Mouse (Mus musculus): ENCODE measurements around the gene Tbx2. TPM values are rescaled to one million over a fixed set of nuclear protein-coding genes. Genes with fewer than 3 reads are reported as not detected.
A peak's percentile ranks its signal among the peaks of the same experiment; 100 is the strongest.

The Tbx2 gene
- polyA plus RNA-seq, 1 experiment from 2014 or later = 0.83 TPM

DNA sequence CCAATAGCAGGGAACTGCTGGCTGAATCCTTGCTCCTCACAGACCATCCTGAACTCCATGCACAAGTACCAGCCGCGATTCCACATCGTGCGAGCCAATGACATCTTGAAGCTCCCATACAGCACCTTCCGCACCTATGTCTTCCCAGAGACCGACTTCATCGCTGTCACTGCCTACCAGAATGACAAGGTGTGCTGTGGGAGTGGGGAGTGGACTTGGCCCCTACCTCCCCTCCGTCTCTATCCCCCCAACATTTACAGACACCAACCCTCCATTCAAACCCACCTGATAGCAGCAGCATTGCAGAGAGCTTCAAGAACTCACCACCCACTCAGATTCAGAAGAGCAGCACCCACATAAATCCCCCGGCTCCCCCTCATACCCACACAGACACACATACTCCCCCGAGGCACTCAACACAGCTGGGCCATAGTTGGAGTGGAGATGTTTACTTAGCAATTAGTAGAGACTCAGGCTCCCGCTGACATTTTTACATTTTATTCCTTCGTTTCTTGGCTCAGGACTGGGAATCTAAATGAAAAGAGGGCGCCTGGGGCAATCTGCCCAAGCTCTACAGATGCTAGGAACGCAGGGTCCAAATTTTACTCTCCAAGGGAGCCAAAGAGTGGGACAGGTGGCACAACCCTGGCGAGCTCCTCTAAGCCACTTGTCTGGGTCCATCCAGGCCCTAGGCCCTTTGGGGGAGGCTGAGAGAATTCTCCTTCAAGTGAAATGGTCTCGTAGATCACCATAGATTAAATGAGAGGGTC lies 3.6 kb downstream of the Tbx2 start:
- H3K9me3 ChIP-seq (ENCODE audit: control insufficient read depth, low read length) = no peaks in the 10 kb centered on the region
- 2% methylated on average over 16 of the region's 16 CpGs for WGBS
- no peak overlapping the region for H3K27ac ChIP-seq (replicated peaks; ENCODE audit: low read depth, low read length)
- no peak overlapping the region for H3K4me3 ChIP-seq (replicated peaks; ENCODE audit: low read depth, low read length)
- ATAC-seq (ENCODE audit: low FRiP score, low TSS enrichment) (no peak), DNase-seq (peak; percentile 42)
- H3K4me2 ChIP-seq (ENCODE audit: low read length) = no peak overlapping the region
- H3K9ac ChIP-seq (replicated peaks; ENCODE audit: low read length) = no peak overlapping the region
- peaks cover 86% of the 10 kb centered on the region for H3K27me3 ChIP-seq (ENCODE audit: control insufficient read depth, insufficient read depth, low read length)
- H3K36me3 ChIP-seq (ENCODE audit: control insufficient read depth, insufficient read depth, low read length) = no peaks in the 10 kb centered on the region
- peaks cover 14% of the 10 kb centered on the region; the same call in 1 of the 2 replicates for H3K4me1 ChIP-seq (ENCODE audit: control insufficient read depth, insufficient read depth, low read length)

DNA sequence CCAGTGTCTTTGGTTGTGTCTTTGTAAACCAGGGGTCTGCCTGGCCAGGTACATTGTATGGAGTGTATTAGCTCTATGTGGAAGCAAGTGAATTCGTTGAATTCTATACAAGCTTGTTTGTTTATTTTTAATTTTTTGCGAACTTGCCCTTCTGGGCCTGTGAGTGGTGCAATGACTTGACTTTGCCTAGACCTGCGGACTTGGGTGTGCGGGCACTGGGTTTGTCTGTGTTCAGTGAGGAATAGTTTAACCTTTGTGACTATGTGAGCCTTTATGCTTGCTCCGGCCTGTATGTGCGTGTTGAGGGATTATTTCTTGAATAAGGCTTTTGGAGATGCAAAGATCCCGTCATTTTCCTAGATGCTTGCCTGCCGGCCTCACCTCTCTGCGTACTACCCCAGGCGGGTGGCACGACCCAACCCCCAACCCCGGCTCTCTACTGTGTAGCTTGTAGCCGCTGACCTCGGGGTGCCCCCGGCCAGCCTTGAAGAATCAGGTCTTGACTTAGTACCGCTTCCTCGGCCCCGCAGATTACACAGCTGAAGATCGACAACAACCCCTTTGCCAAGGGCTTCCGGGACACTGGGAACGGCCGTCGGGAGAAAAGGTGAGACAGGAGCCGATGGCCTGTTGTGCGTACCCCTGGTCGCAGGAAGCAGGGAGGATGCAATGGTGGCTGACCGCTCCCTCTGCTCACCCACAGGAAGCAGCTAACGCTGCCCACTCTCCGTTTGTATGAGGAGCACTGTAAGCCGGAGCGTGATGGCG lies 4.4 kb downstream of the Tbx2 start:
- no peak overlapping the region for H3K4me2 ChIP-seq (ENCODE audit: low read length)
- no peak overlapping the region for H3K27ac ChIP-seq (replicated peaks; ENCODE audit: low read depth, low read length)
- H3K9me3 ChIP-seq (ENCODE audit: control insufficient read depth, low read length) = no peaks in the 10 kb centered on the region
- H3K4me1 ChIP-seq (ENCODE audit: control insufficient read depth, insufficient read depth, low read length) = peaks cover 16% of the 10 kb centered on the region; the same call in 1 of the 2 replicates
- peaks cover 87% of the 10 kb centered on the region for H3K27me3 ChIP-seq (ENCODE audit: control insufficient read depth, insufficient read depth, low read length)
- H3K36me3 ChIP-seq (ENCODE audit: control insufficient read depth, insufficient read depth, low read length) = no peaks in the 10 kb centered on the region
- H3K9ac ChIP-seq (replicated peaks; ENCODE audit: low read length) = no peak overlapping the region
- 1% methylated on average over 32 of the region's 32 CpGs for WGBS
- no peak for ATAC-seq (ENCODE audit: low FRiP score, low TSS enrichment)
- no peak overlapping the region for H3K4me3 ChIP-seq (replicated peaks; ENCODE audit: low read depth, low read length)
- DNase-seq = peak; percentile 36

DNA sequence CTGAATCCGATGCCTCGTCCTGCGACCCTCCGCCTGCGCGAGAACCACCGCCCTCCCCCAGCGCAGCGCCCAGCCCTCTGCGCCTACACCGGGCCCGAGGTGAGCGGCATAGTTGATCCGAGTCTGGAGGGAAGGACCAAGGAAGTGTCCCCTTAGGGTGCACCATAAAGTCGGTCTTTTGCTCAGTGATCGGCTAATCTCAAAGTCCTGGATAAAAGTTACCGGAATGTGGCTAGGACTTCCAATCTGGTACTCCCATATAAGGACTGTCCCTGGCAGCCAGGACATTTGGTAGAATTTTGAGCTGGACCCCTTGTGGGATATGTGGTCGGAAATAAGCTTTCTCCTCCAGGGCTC lies 4.9 kb downstream of the Tbx2 start:
- peaks cover 14% of the 10 kb centered on the region; the same call in 1 of the 2 replicates for H3K4me1 ChIP-seq (ENCODE audit: control insufficient read depth, insufficient read depth, low read length)
- H3K4me3 ChIP-seq (replicated peaks; ENCODE audit: low read depth, low read length) = no peak overlapping the region

DNA sequence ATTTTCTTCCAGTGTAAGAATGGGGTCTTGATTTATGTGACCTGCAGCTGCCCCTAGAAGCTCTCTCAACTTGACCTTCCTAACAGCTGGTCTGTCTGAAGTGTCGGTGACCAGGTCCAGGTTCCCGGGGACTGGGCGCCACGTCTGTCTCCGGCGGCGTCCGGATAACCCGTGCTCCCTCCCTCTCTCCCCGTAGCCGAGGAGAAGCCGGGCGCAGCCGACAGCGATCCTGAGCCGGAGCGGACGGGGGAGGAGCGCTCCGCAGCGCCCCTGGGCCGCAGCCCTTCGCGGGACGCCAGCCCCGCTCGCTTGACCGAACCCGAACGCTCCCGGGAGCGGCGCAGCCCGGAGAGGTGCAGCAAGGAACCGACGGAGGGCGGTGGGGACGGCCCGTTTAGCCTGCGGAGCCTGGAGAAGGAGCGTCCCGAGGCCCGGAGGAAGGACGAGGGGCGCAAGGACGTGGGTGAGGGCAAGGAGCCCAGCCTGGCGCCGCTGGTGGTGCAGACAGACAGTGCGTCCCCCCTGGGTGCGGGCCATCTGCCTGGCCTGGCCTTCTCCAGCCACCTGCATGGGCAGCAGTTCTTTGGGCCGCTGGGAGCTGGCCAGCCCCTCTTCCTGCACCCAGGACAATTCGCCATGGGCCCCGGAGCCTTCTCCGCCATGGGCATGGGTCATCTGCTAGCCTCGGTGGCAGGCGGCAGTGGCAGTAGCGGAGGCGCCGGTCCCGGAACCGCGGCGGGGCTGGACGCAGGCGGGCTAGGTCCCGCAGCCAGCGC lies 5.5 kb downstream of the Tbx2 start:
- no peaks in the 10 kb centered on the region for H3K36me3 ChIP-seq (ENCODE audit: control insufficient read depth, insufficient read depth, low read length)
- peaks cover 9% of the 10 kb centered on the region; the same call in 1 of the 2 replicates for H3K4me1 ChIP-seq (ENCODE audit: control insufficient read depth, insufficient read depth, low read length)
- H3K4me2 ChIP-seq (ENCODE audit: low read length) = peak overlapping the region; percentile 24; the same call in 1 of the 2 replicates
- 1% methylated on average over 67 of the region's 67 CpGs for WGBS
- H3K27me3 ChIP-seq (ENCODE audit: control insufficient read depth, insufficient read depth, low read length) = peaks cover 90% of the 10 kb centered on the region
- peak; percentile 41 for DNase-seq
- no peak for ATAC-seq (ENCODE audit: low FRiP score, low TSS enrichment)
- no peak overlapping the region for H3K27ac ChIP-seq (replicated peaks; ENCODE audit: low read depth, low read length)
- H3K9ac ChIP-seq (replicated peaks; ENCODE audit: low read length) = peak overlapping the region; percentile 16; the same call in 1 of the 2 replicates
- H3K9me3 ChIP-seq (ENCODE audit: control insufficient read depth, low read length) = no peaks in the 10 kb centered on the region
- peak overlapping the region; percentile 14; the same call in 1 of the 2 replicates for H3K4me3 ChIP-seq (replicated peaks; ENCODE audit: low read depth, low read length)

More for the DNA sequence above, 4.9 kb downstream of the Tbx2 start:
- peaks cover 87% of the 10 kb centered on the region for H3K27me3 ChIP-seq (ENCODE audit: control insufficient read depth, insufficient read depth, low read length)
- DNase-seq (peak; percentile 35), ATAC-seq (ENCODE audit: low FRiP score, low TSS enrichment) (no peak)
- no peak overlapping the region for H3K4me2 ChIP-seq (ENCODE audit: low read length)
- WGBS = under 1% methylated on average over 18 of the region's 18 CpGs
- no peak overlapping the region for H3K9ac ChIP-seq (replicated peaks; ENCODE audit: low read length)
- no peaks in the 10 kb centered on the region for H3K36me3 ChIP-seq (ENCODE audit: control insufficient read depth, insufficient read depth, low read length)
- no peaks in the 10 kb centered on the region for H3K9me3 ChIP-seq (ENCODE audit: control insufficient read depth, low read length)
- H3K27ac ChIP-seq (replicated peaks; ENCODE audit: low read depth, low read length) = no peak overlapping the region

DNA sequence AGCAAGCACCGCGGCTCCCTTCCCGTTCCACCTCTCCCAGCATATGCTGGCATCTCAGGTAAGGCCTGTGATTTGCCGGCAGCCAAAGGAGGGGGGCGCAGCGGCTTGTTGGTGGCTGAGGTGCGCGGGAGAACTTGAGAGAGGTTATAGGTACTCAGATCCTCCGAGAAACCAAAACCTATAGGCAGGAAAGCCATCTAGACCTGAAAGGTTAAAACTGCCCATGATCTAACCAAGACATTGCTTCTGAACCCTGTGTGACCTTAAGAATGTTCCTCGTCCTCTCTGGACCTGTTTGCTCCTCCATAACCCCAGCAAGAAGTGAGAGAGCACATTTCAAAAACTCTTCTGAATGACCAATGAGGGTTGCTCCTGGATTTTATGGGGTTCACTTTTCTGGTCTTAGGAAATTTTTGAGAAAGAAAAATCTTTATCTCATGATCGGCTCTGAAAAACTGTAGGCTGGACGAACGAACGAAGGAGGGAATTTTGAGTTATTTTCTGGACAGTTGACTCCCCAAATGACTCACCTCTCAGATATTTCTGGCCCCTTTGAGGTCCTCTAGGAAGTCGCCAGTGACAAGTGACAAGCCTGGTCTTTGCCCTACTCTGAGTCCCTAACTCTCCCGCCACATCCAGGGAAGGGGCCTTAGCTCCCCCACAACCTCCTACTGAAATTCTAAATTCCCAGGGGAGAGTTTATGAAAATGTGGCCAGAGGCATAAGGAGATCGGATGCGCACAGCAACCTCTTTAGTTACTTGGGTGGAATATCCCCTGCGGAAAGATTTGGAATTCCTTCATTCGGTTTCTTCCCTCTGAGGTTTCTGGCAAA lies 6.3 kb downstream of the Tbx2 start:
- Histone ChIP-seq H3K27me3 (ENCODE audit: control insufficient read depth, insufficient read depth, low read length) (peaks cover 98% of the 10 kb centered on the region), H3K4me1 (ENCODE audit: control insufficient read depth, insufficient read depth, low read length) (0 out of 2 replicates have a peak, but pooled peaks cover 4% of the 10 kb centered on the region), H3K27ac (replicated peaks; ENCODE audit: low read depth, low read length) (no peak overlapping the region), H3K4me2 (ENCODE audit: low read length) (no peak overlapping the region), H3K9me3 (ENCODE audit: control insufficient read depth, low read length) (no peaks in the 10 kb centered on the region), H3K36me3 (ENCODE audit: control insufficient read depth, insufficient read depth, low read length) (no peaks in the 10 kb centered on the region), H3K9ac (replicated peaks; ENCODE audit: low read length) (no peak overlapping the region), H3K4me3 (replicated peaks; ENCODE audit: low read depth, low read length) (0 out of 2 replicates have a peak overlapping the region, but pooled peaks have one; percentile 14)
- ATAC-seq (ENCODE audit: low FRiP score, low TSS enrichment) (no peak), DNase-seq (no peak)
- WGBS = 2% methylated on average over 20 of the region's 20 CpGs

DNA sequence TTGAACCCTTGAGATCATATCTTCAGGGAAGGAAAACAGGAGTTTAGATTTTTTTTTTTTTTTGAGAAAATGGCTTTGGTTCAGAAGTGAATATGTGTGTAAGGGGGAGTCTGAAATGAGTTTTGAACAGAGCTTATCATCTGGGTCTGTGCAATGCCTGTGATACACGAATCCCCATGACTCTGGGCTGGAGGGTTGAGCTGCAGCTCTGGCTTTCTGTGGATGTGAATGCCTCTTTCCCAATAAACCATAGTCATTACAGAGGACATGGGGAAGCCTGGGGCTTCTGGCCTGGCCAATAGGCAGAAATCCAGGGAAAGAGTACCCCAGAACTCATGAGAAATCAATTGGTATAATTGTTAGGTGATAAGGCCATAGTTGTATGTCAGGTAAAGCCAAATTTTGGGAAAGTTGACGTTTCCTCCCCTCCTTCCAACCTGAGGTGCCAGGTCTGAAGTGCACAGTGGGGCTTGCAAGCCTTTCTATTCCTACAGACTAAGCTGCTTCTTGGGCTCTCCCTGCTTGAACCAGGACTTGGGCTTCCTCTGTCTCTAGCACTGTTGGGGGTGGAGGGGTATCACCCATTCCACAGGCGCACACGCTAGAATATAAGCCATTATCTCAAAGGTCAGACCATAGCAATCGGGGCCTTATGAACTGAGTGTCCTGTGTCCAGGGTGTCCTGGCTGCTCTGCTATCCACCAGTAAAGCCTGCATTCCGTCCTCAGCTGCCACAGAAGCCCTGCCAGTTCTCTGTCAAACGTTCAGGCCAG lies 7.1 kb downstream of the Tbx2 start:
- H3K9me3 ChIP-seq (ENCODE audit: control insufficient read depth, low read length) = no peaks in the 10 kb centered on the region
- ATAC-seq (ENCODE audit: low FRiP score, low TSS enrichment) (no peak), DNase-seq (no peak)
- no peak overlapping the region for H3K27ac ChIP-seq (replicated peaks; ENCODE audit: low read depth, low read length)
- H3K9ac ChIP-seq (replicated peaks; ENCODE audit: low read length) = no peak overlapping the region
- WGBS = 3% methylated on average over 7 of the region's 7 CpGs
- H3K4me1 ChIP-seq (ENCODE audit: control insufficient read depth, insufficient read depth, low read length) = peaks cover 10% of the 10 kb centered on the region; the same call in 1 of the 2 replicates
- no peaks in the 10 kb centered on the region for H3K36me3 ChIP-seq (ENCODE audit: control insufficient read depth, insufficient read depth, low read length)
- peaks cover 100% of the 10 kb centered on the region for H3K27me3 ChIP-seq (ENCODE audit: control insufficient read depth, insufficient read depth, low read length)
- no peak overlapping the region for H3K4me3 ChIP-seq (replicated peaks; ENCODE audit: low read depth, low read length)
- H3K4me2 ChIP-seq (ENCODE audit: low read length) = no peak overlapping the region

DNA sequence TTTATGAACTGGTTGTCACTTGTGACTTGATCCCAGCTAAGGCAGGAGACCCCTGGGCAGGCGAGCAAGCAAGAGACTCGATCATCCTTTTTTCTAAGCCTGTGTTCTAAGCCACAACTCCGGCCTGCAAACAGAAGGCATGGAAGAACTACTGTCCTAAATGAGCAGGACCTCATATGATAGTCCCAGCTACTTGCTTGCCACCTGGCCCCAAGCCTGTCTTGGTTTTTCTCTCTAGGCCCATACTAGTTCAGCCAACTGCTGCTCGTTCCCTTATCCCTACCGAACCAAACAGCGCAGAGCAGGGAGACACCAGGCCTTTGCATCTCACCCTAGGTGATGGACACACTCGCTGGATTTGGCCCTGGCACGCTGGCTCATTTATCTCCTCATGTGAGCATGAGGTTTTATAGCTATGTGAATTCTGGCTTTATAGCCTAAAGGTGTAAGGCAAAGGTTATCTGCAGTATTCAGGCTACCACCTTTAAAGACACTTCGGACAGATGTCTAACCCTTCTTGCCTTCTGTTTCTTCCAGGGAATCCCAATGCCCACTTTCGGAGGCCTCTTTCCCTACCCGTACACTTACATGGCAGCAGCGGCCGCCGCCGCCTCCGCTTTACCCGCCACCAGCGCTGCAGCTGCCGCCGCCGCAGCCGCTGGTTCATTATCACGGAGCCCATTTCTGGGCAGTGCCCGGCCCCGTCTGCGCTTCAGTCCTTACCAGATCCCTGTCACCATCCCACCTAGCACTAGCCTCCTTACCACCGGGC lies 7.9 kb downstream of the Tbx2 start:
- Histone ChIP-seq H3K4me1 (ENCODE audit: control insufficient read depth, insufficient read depth, low read length) (peaks cover 13% of the 10 kb centered on the region; the same call in 1 of the 2 replicates), H3K4me2 (ENCODE audit: low read length) (peak overlapping the region; percentile 30), H3K27me3 (ENCODE audit: control insufficient read depth, insufficient read depth, low read length) (peaks cover 100% of the 10 kb centered on the region), H3K36me3 (ENCODE audit: control insufficient read depth, insufficient read depth, low read length) (no peaks in the 10 kb centered on the region), H3K9me3 (ENCODE audit: control insufficient read depth, low read length) (no peaks in the 10 kb centered on the region), H3K27ac (replicated peaks; ENCODE audit: low read depth, low read length) (no peak overlapping the region), H3K4me3 (replicated peaks; ENCODE audit: low read depth, low read length) (peak overlapping the region; percentile 20; the same call in 1 of the 2 replicates), H3K9ac (replicated peaks; ENCODE audit: low read length) (no peak overlapping the region)
- WGBS = 3% methylated on average over 27 of the region's 27 CpGs
- ATAC-seq (ENCODE audit: low FRiP score, low TSS enrichment) (no peak), DNase-seq (peak; percentile 68)

Data from midbrain, embryonic 14.5 days (tissue).